Mouse (Mus musculus): ENCODE results near the gene Adm. TPM values are rescaled to one million over a fixed set of nuclear protein-coding genes. Genes with fewer than 3 reads are reported as not detected.
A peak's percentile ranks its signal among the peaks of the same experiment; 100 is the strongest.
"Not testable (repeated sequence)": the region's sequence is repeated elsewhere in the genome, so short reads cannot be mapped to it uniquely, and the experiment has no call there.

Adm gene
- polyA plus RNA-seq, 1 experiment from 2014 or later, result 7.3 TPM

- H3K4me1 ChIP-seq, result peaks cover 48% of the 10 kb centered on the region
- peak overlapping the region; percentile 90; the same call in 1 of the 2 replicates for H3K4me2 ChIP-seq
- no peak overlapping the region for H3K9ac ChIP-seq
- 58% methylated on average over 16 of the region's 16 CpGs for WGBS
- ATAC-seq (ENCODE audit: insufficient number of reproducible peaks, low FRiP score, low TSS enrichment, low read depth), result no peak
- H3K9me3 ChIP-seq, result no peaks in the 10 kb centered on the region
- no peak overlapping the region for H3K4me3 ChIP-seq
- peaks cover 36% of the 10 kb centered on the region for H3K27me3 ChIP-seq
- H3K36me3 ChIP-seq, result no peaks in the 10 kb centered on the region
- no peak overlapping the region for H3K27ac ChIP-seq
Measured at GRCm38 (mm10) chr7:110631136-110631888, 3.9 kb downstream of the Adm start.

GRCm38 (mm10) chr7:110635929-110636328, 8.5 kb downstream of the Adm start:
- WGBS, result 67% methylated on average over 3 of the region's 3 CpGs
- H3K9me3 ChIP-seq, result no peaks in the 10 kb centered on the region
- ATAC-seq (ENCODE audit: insufficient number of reproducible peaks, low FRiP score, low TSS enrichment, low read depth), result no peak
- H3K4me1 ChIP-seq, result peaks cover 7% of the 10 kb centered on the region
- H3K4me2 ChIP-seq, result no peak overlapping the region
- H3K36me3 ChIP-seq, result no peaks in the 10 kb centered on the region
- H3K9ac ChIP-seq, result no peak overlapping the region
- H3K4me3 ChIP-seq, result no peak overlapping the region
- no peaks in the 10 kb centered on the region for H3K27me3 ChIP-seq
- H3K27ac ChIP-seq, result no peak overlapping the region

- Histone ChIP-seq H3K9ac (no peak overlapping the region), H3K4me3 (no peak overlapping the region), H3K27me3 (no peaks in the 10 kb centered on the region), H3K9me3 (no peaks in the 10 kb centered on the region), H3K4me1 (0 out of 2 replicates have a peak, but pooled peaks cover 1% of the 10 kb centered on the region), H3K27ac (no peak overlapping the region), H3K4me2 (no peak overlapping the region), H3K36me3 (no peaks in the 10 kb centered on the region)
- no peak for ATAC-seq (ENCODE audit: insufficient number of reproducible peaks, low FRiP score, low TSS enrichment, low read depth)
- 38% methylated on average over 1 of the region's 1 CpGs for WGBS
Measured at GRCm38 (mm10) chr7:110636559-110636958, 9.1 kb downstream of the Adm start.

GRCm38 (mm10) chr7:110638305-110639110, 11.0 kb downstream of the Adm start:
- Histone ChIP-seq H3K27ac (no peak overlapping the region), H3K9ac (no peak overlapping the region), H3K4me2 (no peak overlapping the region), H3K27me3 (no peaks in the 10 kb centered on the region), H3K4me1 (0 out of 2 replicates have a peak, but pooled peaks cover 4% of the 10 kb centered on the region), H3K36me3 (no peaks in the 10 kb centered on the region), H3K9me3 (no peaks in the 10 kb centered on the region), H3K4me3 (no peak overlapping the region)
- WGBS, result 57% methylated on average over 17 of the region's 17 CpGs
- no peak for ATAC-seq (ENCODE audit: insufficient number of reproducible peaks, low FRiP score, low TSS enrichment, low read depth)

GRCm38 (mm10) chr7:110639291-110639915, 11.9 kb downstream of the Adm start:
- H3K9me3 ChIP-seq, result no peaks in the 10 kb centered on the region
- no peak overlapping the region for H3K4me2 ChIP-seq
- H3K27ac ChIP-seq, result no peak overlapping the region
- H3K27me3 ChIP-seq, result no peaks in the 10 kb centered on the region
- no peak overlapping the region for H3K9ac ChIP-seq
- no peak overlapping the region for H3K4me3 ChIP-seq
- H3K36me3 ChIP-seq, result no peaks in the 10 kb centered on the region
- H3K4me1 ChIP-seq, result 0 out of 2 replicates have a peak, but pooled peaks cover 4% of the 10 kb centered on the region
- no peak for ATAC-seq (ENCODE audit: insufficient number of reproducible peaks, low FRiP score, low TSS enrichment, low read depth)
- WGBS, result 75% methylated on average over 11 of the region's 11 CpGs

- H3K36me3 ChIP-seq; H3K4me2 ChIP-seq; ATAC-seq (ENCODE audit: insufficient number of reproducible peaks, low FRiP score, low TSS enrichment, low read depth); H3K9ac ChIP-seq; H3K27me3 ChIP-seq; H3K4me3 ChIP-seq; H3K27ac ChIP-seq; H3K9me3 ChIP-seq; H3K4me1 ChIP-seq: not testable (repeated sequence)
- WGBS, result 96% methylated on average over 3 of the region's 3 CpGs
Measured at GRCm38 (mm10) chr7:110639958-110640357, 12.5 kb downstream of the Adm start.

- Histone ChIP-seq H3K36me3 (no peaks in the 10 kb centered on the region), H3K9ac (no peak overlapping the region), H3K4me2 (no peak overlapping the region), H3K27me3 (no peaks in the 10 kb centered on the region), H3K4me3 (no peak overlapping the region), H3K4me1 (peaks cover 10% of the 10 kb centered on the region), H3K27ac (no peak overlapping the region), H3K9me3 (no peaks in the 10 kb centered on the region)
- no peak for ATAC-seq (ENCODE audit: insufficient number of reproducible peaks, low FRiP score, low TSS enrichment, low read depth)
- 73% methylated on average over 5 of the region's 5 CpGs for WGBS
Measured at GRCm38 (mm10) chr7:110645311-110645710, 17.9 kb downstream of the Adm start.

GRCm38 (mm10) chr7:110645859-110646258, 18.4 kb downstream of the Adm start:
- Histone ChIP-seq H3K36me3 (no peaks in the 10 kb centered on the region), H3K27me3 (no peaks in the 10 kb centered on the region)

GRCm38 (mm10) chr7:110646611-110647407, 19.3 kb downstream of the Adm start:
- Histone ChIP-seq H3K36me3 (no peaks in the 10 kb centered on the region), H3K27me3 (no peaks in the 10 kb centered on the region), H3K27ac (no peak overlapping the region), H3K9ac (no peak overlapping the region), H3K4me1 (peaks cover 10% of the 10 kb centered on the region), H3K4me3 (no peak overlapping the region), H3K9me3 (no peaks in the 10 kb centered on the region), H3K4me2 (no peak overlapping the region)
- no peak for ATAC-seq (ENCODE audit: insufficient number of reproducible peaks, low FRiP score, low TSS enrichment, low read depth)
- 86% methylated on average over 8 of the region's 8 CpGs for WGBS

More at GRCm38 (mm10) chr7:110645859-110646258, 18.4 kb downstream of the Adm start:
- Histone ChIP-seq H3K4me3 (no peak overlapping the region), H3K9me3 (no peaks in the 10 kb centered on the region), H3K9ac (no peak overlapping the region), H3K27ac (no peak overlapping the region), H3K4me1 (peaks cover 10% of the 10 kb centered on the region), H3K4me2 (no peak overlapping the region)
- 84% methylated on average over 6 of the region's 6 CpGs for WGBS
- no peak for ATAC-seq (ENCODE audit: insufficient number of reproducible peaks, low FRiP score, low TSS enrichment, low read depth)

GRCm38 (mm10) chr7:110647559-110648454, 20.3 kb downstream of the Adm start:
- Histone ChIP-seq H3K9me3 (no peaks in the 10 kb centered on the region), H3K27me3 (no peaks in the 10 kb centered on the region), H3K4me1 (peaks cover 6% of the 10 kb centered on the region), H3K27ac (no peak overlapping the region), H3K9ac (no peak overlapping the region), H3K4me2 (no peak overlapping the region), H3K36me3 (no peaks in the 10 kb centered on the region), H3K4me3 (no peak overlapping the region)
- no peak for ATAC-seq (ENCODE audit: insufficient number of reproducible peaks, low FRiP score, low TSS enrichment, low read depth)
- WGBS, result 81% methylated on average over 15 of the region's 15 CpGs

Data from limb, embryonic 15.5 days (tissue).